Mouse (Mus musculus) olfactory bulb, adult 2 months (tissue): ENCODE results near the gene Thada.

Experiments
- CTCF ChIP-seq: fragments of 200-500 bp; IDR thresholded peaks from 2 replicates; pipeline ENCODE4 v1.5.1; 2012; ENCODE audit warnings: low read depth, mild to moderate bottlenecking, low read length, moderate library complexity; ENCODE audit not compliant: insufficient read depth
- POLR2A ChIP-seq: fragments of 200-500 bp; IDR thresholded peaks from 2 replicates; pipeline ENCODE4 v1.6.1; 2012; ENCODE audit warnings: mild to moderate bottlenecking, low read depth, low read length, moderate library complexity; ENCODE audit not compliant: insufficient read depth

- TF ChIP-seq POLR2A (no peak), CTCF (no peak)
Measured at GRCm38 (mm10) chr17:84334241-84335014, 131.6 kb downstream of the Thada start.
